Mouse (Mus musculus) kidney, adult 9 months (tissue): Measurements from ENCODE around the gene Ret.
A peak's percentile ranks its signal among the peaks of the same experiment; 100 is the strongest.

Experiments
- DNase-seq: peaks from one replicate; pipeline ENCODE4 v3.0.0; 2022

Gene Ret

GRCm38 (mm10) chr6:118197440-118197975 is at the start of gene Ret:
Gene Ret (minus strand): TSS chr6:118197718.
- no peak for DNase-seq

- no peak for DNase-seq
Measured at GRCm38 (mm10) chr6:118247161-118247560, 49.6 kb upstream of the Ret start.

- DNase-seq, result no peak
Measured at GRCm38 (mm10) chr6:118244106-118244505, 46.6 kb upstream of the Ret start.

GRCm38 (mm10) chr6:118242941-118243340 is 45.4 kb upstream of the Ret start:
- DNase-seq, result no peak

- DNase-seq, result no peak
Measured at GRCm38 (mm10) chr6:118226072-118226471, 28.6 kb upstream of the Ret start.

- no peak for DNase-seq
Measured at GRCm38 (mm10) chr6:118222471-118222870, 25.0 kb upstream of the Ret start.

- DNase-seq, result no peak
Measured at GRCm38 (mm10) chr6:118215676-118216075, 18.2 kb upstream of the Ret start.

- no peak for DNase-seq
Measured at GRCm38 (mm10) chr6:118208326-118208725, 10.8 kb upstream of the Ret start.

- DNase-seq, result no peak
Measured at GRCm38 (mm10) chr6:118206386-118206785, 8.9 kb upstream of the Ret start.

GRCm38 (mm10) chr6:118205176-118205890 is 7.8 kb upstream of the Ret start:
- no peak for DNase-seq

- DNase-seq, result no peak
Measured at GRCm38 (mm10) chr6:118204112-118204511, 6.6 kb upstream of the Ret start.

GRCm38 (mm10) chr6:118196751-118197439 is 623 bp downstream of the Ret start:
- no peak for DNase-seq

- DNase-seq, result peak; percentile 14
Measured at GRCm38 (mm10) chr6:118195108-118195507, 2.4 kb downstream of the Ret start.

- DNase-seq, result no peak
Measured at GRCm38 (mm10) chr6:118192882-118193281, 4.6 kb downstream of the Ret start.

GRCm38 (mm10) chr6:118192199-118192598 is 5.3 kb downstream of the Ret start:
- DNase-seq, result no peak

- DNase-seq, result no peak
Measured at GRCm38 (mm10) chr6:118189764-118190163, 7.8 kb downstream of the Ret start.

GRCm38 (mm10) chr6:118188599-118188998 is 8.9 kb downstream of the Ret start:
- DNase-seq, result no peak

- DNase-seq, result no peak
Measured at GRCm38 (mm10) chr6:118187285-118187641, 10.3 kb downstream of the Ret start.

GRCm38 (mm10) chr6:118186620-118187284 is 10.8 kb downstream of the Ret start:
- DNase-seq, result no peak

GRCm38 (mm10) chr6:118184126-118184525 is 13.4 kb downstream of the Ret start:
- DNase-seq, result no peak

GRCm38 (mm10) chr6:118180085-118180423 is 17.5 kb downstream of the Ret start:
- DNase-seq, result no peak

GRCm38 (mm10) chr6:118179316-118180084 is 18.0 kb downstream of the Ret start:
- peak; percentile 77 for DNase-seq

- no peak for DNase-seq
Measured at GRCm38 (mm10) chr6:118173975-118174328, 23.6 kb downstream of the Ret start.
